Mouse (Mus musculus) midbrain, postnatal 0 days (tissue): ENCODE measurements around the gene Mdga1. TPM values are rescaled to one million over a fixed set of nuclear protein-coding genes. Genes with fewer than 3 reads are reported as not detected.
A peak's percentile ranks its signal among the peaks of the same experiment; 100 is the strongest.

Source experiments
- ATAC-seq: fragments of 200-750 bp; cut with Nextera tagmentation; 2 replicates; pipeline ENCODE4 v1.8.0; 2017; ENCODE audit warnings: moderate number of reproducible peaks, mild to moderate bottlenecking, moderate TSS enrichment, moderate library complexity; ENCODE audit not compliant: low FRiP score
- DNase-seq: peaks from one replicate; pipeline ENCODE4 v3.0.0-alpha.2; 2015; ENCODE audit warnings: low spot score
- H3K27ac ChIP-seq: fragments of 300-500 bp; sonication (generic); 2 replicates; pipeline ENCODE4 v1.5.1; 2014; ENCODE audit warnings: low read depth, mild to moderate bottlenecking, low read length, mixed read lengths
- H3K27me3 ChIP-seq: fragments of 300-500 bp; sonication (generic); 2 replicates; pipeline ENCODE4 v1.6.1; 2014; ENCODE audit warnings: low read length, control low read depth, mixed read lengths; ENCODE audit not compliant: insufficient read depth
- H3K36me3 ChIP-seq: fragments of 300-500 bp; sonication (generic); 2 replicates; pipeline ENCODE4 v1.6.1; 2014; ENCODE audit warnings: low read length, control low read depth, mixed read lengths; ENCODE audit not compliant: insufficient read depth
- H3K4me1 ChIP-seq: fragments of 300-500 bp; sonication (generic); 2 replicates; pipeline ENCODE4 v1.6.1; 2014; ENCODE audit warnings: mild to moderate bottlenecking, control low read depth, antibody characterized with exemption, low read length, mixed read lengths; ENCODE audit not compliant: insufficient read depth
- H3K4me2 ChIP-seq: fragments of 300-500 bp; sonication (generic); 2 replicates; pipeline ENCODE4 v1.6.1; 2014; ENCODE audit warnings: low read depth, mild to moderate bottlenecking, low read length, mixed read lengths; ENCODE audit not compliant: poor library complexity, severe bottlenecking
- H3K4me3 ChIP-seq: fragments of 300-500 bp; sonication (generic); 2 replicates; pipeline ENCODE4 v1.5.1; 2014; ENCODE audit warnings: low read depth, mild to moderate bottlenecking, low read length, moderate library complexity
- H3K9ac ChIP-seq: fragments of 300-500 bp; sonication (generic); replicated peaks from 2 replicates; pipeline ENCODE4 v1.6.1; 2014; ENCODE audit warnings: mild to moderate bottlenecking, low read length, moderate library complexity, mixed read lengths; ENCODE audit not compliant: poor library complexity, severe bottlenecking
- H3K9me3 ChIP-seq: fragments of 300-500 bp; sonication (generic); 2 replicates; pipeline ENCODE4 v1.6.1; 2016; ENCODE audit warnings: low read length, control low read depth
- CTCF ChIP-seq: IDR thresholded peaks from 2 replicates; pipeline ENCODE4 v1.5.1; 2016; ENCODE audit warnings: antibody characterized with exemption, mild to moderate bottlenecking
- WGBS: fragments of 180-500 bp; shearing (Covaris S2); extraction: QIAGEN DNeasy Blood & Tissue Kit; methylation state at CpG from one replicate; pipeline ENCODE4 v1.1.7; 2014; 5-methylcytosine and 5-hydroxymethylcytosine counted together
- polyA plus RNA-seq: library from polyadenylated mRNA; unstranded; fragments of >200 nt; fragmentation: Nextera tagmentation; extraction: Ambion mirVana; gene quantifications from 2 replicates; pipeline ENCODE4 v1.2.1, GENCODE M21; 2015
- total RNA-seq: library from RNA; depleted of rRNA; stranded (reverse); fragments of >200 nt; gene quantifications from 2 replicates; pipeline ENCODE4 v1.2.3, GENCODE M21; 2014

Mdga1 gene
- total and polyA plus RNA-seq, 2 experiments from 2014 or later = 16.9 to 64.7 TPM

DNA sequence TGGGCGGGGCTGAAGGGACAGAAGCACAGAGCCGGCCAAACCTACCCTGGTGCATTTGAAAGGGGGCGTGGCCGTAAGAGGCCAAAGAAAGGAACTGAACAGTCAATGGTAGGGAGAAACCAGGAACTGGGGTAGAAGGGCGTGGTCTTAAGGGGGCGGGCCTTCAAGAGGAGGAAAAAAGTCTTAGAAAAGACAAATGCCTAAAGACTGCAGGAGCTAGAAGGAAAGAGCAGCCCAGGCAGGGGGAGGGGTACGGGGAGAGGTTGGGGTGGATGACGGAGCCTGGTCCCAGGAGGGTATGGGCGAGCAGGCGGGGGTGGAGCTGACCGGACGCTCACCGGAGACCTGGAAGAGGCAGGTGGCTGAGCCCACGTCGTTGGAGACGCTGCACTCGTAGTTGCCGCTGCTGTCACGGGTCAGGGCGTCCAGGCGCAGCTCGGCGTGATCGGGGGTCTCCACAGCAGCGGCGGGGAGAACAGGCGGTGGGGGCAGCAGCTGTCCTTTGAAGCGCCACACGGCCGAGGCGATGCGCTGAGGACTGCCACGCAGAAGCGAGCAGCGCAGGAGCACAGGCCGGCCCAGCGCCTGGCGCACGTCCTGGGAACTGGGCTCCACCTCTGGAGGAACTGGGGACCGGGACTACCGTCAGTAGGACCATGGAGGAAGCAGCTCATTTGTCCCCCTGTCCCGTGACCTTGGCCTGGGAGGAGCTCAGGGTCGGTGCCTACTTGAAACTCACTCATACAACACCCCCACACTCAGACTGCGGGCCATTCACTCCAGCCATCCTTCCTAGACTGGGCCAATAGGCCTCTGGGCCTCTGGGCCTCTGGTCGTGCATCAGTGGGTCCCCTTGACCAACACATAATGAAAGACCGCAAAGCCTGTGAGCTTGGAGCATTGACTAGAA is 127.9 kb downstream of the Mdga1 start:
- Histone ChIP-seq H3K27ac (no peak overlapping the region), H3K9me3 (no peaks in the 10 kb centered on the region), H3K4me2 (peak overlapping the region; percentile 52), H3K27me3 (no peaks in the 10 kb centered on the region), H3K4me1 (peaks cover 4% of the 10 kb centered on the region; the same call in 1 of the 2 replicates), H3K36me3 (no peaks in the 10 kb centered on the region), H3K9ac (peak overlapping the region; percentile 46; the same call in 1 of the 2 replicates), H3K4me3 (peak overlapping the region; percentile 27)
- no peak for TF ChIP-seq CTCF
- DNase-seq (no peak), ATAC-seq (peak; percentile 39; the same call in 1 of the 2 replicates)
- WGBS = 12% methylated on average over 45 of the region's 46 CpGs

DNA sequence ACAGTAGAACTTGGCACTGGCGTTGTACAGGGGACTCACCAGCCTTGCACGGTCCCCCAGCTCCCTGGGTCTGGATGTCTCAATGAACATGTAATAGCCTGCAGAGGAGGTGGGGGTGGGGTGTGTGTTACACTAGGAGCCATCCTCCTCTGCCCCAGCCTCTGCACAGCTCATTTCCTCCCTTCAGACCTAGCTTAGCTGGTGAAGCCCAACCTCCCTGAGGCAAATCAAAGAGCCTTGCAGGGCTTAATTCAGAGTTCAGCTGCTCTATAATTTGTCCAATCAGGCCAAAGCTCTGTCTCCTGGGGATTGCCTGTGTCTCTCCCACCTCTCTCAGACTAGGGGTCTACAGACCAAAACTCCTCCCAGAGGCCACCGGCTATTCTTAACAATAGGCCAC is 131.9 kb downstream of the Mdga1 start:
- H3K9me3 ChIP-seq = no peaks in the 10 kb centered on the region
- H3K4me3 ChIP-seq = no peak overlapping the region
- peak; percentile 60 for DNase-seq
- H3K4me1 ChIP-seq = peaks cover 4% of the 10 kb centered on the region; the same call in 1 of the 2 replicates
- H3K27ac ChIP-seq = no peak overlapping the region
- ATAC-seq = no peak
- no peak overlapping the region for H3K4me2 ChIP-seq
- no peaks in the 10 kb centered on the region for H3K27me3 ChIP-seq
- H3K9ac ChIP-seq = no peak overlapping the region
- no peak for TF ChIP-seq CTCF
- no peaks in the 10 kb centered on the region; the same call in 1 of the 2 replicates for H3K36me3 ChIP-seq
- WGBS = 24% methylated on average over 3 of the region's 3 CpGs

DNA sequence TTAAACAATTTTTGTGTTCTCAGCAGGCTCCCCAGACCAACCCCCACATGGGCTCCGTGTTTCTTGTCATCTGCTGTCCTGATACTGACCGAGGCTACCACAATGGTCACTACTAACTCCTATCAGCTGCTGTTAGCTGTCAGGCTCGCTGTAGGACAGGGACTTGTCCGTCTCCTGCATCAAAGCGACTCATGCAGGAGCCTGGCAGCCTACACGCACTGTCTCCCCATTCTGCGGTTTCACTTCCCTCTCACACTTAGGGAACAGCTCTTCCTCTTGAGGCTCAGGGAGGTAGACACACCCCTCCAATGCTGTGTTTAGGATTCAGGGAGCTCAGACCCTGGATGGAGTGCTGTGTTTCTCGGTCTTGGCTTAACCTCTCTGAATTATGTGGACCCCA is 132.4 kb downstream of the Mdga1 start:
- DNase-seq = no peak
- ATAC-seq = no peak
- no peak for TF ChIP-seq CTCF
- Histone ChIP-seq H3K9ac (no peak overlapping the region), H3K4me1 (peaks cover 4% of the 10 kb centered on the region; the same call in 1 of the 2 replicates), H3K36me3 (no peaks in the 10 kb centered on the region; the same call in 1 of the 2 replicates), H3K27me3 (no peaks in the 10 kb centered on the region), H3K9me3 (no peaks in the 10 kb centered on the region), H3K4me2 (no peak overlapping the region), H3K27ac (no peak overlapping the region), H3K4me3 (no peak overlapping the region)
- WGBS = 69% methylated on average over 8 of the region's 8 CpGs

GRCm38 (mm10) chr17:29834768-29835167 is 135.1 kb downstream of the Mdga1 start:
- 64% methylated on average over 7 of the region's 7 CpGs for WGBS
- H3K27me3 ChIP-seq = no peaks in the 10 kb centered on the region
- no peaks in the 10 kb centered on the region; the same call in 1 of the 2 replicates for H3K36me3 ChIP-seq
- DNase-seq (peak; percentile 75), ATAC-seq (no peak)
- no peaks in the 10 kb centered on the region for H3K9me3 ChIP-seq
- no peak for TF ChIP-seq CTCF
- H3K4me2 ChIP-seq = no peak overlapping the region
- no peaks in the 10 kb centered on the region for H3K4me1 ChIP-seq
- no peak overlapping the region for H3K4me3 ChIP-seq
- H3K9ac ChIP-seq = no peak overlapping the region
- H3K27ac ChIP-seq = no peak overlapping the region

GRCm38 (mm10) chr17:29834333-29834732 is 135.6 kb downstream of the Mdga1 start:
- Histone ChIP-seq H3K4me2 (no peak overlapping the region), H3K27me3 (no peaks in the 10 kb centered on the region), H3K4me1 (no peaks in the 10 kb centered on the region), H3K27ac (no peak overlapping the region), H3K9me3 (no peaks in the 10 kb centered on the region), H3K9ac (no peak overlapping the region), H3K36me3 (no peaks in the 10 kb centered on the region; the same call in 1 of the 2 replicates), H3K4me3 (no peak overlapping the region)
- no peak for TF ChIP-seq CTCF
- ATAC-seq (no peak), DNase-seq (no peak)
- 69% methylated on average over 9 of the region's 9 CpGs for WGBS

GRCm38 (mm10) chr17:29831696-29832095 is 138.2 kb downstream of the Mdga1 start:
- H3K36me3 ChIP-seq = no peaks in the 10 kb centered on the region; the same call in 1 of the 2 replicates
- H3K4me2 ChIP-seq = no peak overlapping the region

More at GRCm38 (mm10) chr17:29831696-29832095, 138.2 kb downstream of the Mdga1 start:
- H3K27ac ChIP-seq = no peak overlapping the region
- TF ChIP-seq CTCF = no peak
- no peaks in the 10 kb centered on the region for H3K27me3 ChIP-seq
- DNase-seq (no peak), ATAC-seq (no peak)
- no peaks in the 10 kb centered on the region for H3K9me3 ChIP-seq
- no peak overlapping the region for H3K4me3 ChIP-seq
- no peak overlapping the region for H3K9ac ChIP-seq
- WGBS = 93% methylated on average over 11 of the region's 11 CpGs
- no peaks in the 10 kb centered on the region for H3K4me1 ChIP-seq
